Mouse (Mus musculus) erythroblast, embryonic 14.5 days (primary cell): ENCODE measurements around the gene Dclk3.

Experiments used
- GATA1 ChIP-seq: IDR thresholded peaks from 2 replicates; pipeline ENCODE4 v1.6.1; 2012; ENCODE audit warnings: low read length, inconsistent platforms, mixed read lengths
- TAL1 ChIP-seq: IDR thresholded peaks from 3 replicates; pipeline ENCODE4 v1.6.1; 2012; ENCODE audit warnings: low read length, inconsistent platforms, mixed read lengths

DNA sequence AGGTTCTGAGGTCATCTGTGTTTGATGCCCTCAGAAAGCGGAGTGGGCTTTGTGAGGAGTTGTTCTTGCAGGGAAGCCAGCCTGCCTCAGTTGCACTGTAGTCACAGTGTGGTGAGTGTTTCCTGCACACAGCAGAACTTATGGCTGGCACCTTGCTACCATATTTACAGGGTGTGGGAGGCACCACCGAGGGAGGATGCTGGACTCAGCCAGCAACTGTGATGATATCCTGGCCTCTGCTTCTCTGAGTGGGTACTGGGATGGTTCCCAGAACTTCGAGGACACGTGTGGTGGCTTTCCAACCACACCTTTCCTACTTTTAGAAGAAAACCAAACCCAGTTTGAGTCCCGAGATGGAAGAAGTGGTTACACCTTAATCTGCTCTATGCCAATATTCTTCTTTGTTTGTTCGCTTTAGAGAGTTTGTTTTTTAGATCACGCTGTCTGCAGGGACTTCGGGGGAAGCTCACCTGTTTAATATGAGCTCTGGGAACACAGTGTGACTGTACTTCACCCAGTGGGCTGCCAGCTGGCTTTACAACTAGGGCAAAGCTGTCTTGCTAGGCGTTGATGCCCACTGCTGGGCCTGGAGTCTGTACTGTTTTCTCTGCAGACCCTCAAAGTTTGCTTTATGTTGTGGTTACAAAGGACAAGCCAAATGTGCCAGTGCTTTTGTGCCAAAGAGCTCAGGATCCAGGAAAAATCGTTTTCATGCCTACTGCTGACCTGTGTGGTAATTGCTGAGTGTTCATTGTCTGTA lies 18.5 kb downstream of the Dclk3 start:
- no peak for TF ChIP-seq GATA1
- TF ChIP-seq TAL1 = no peak
